Mouse (Mus musculus) myocyte (in vitro differentiated cells): ENCODE data around the gene Ercc1.

ENCODE experiments used
- CEBPB ChIP-seq: IDR thresholded peaks from 2 replicates; pipeline ENCODE4 v1.6.1; 2011; ENCODE audit warnings: mild to moderate bottlenecking, moderate library complexity; ENCODE audit not compliant: poor library complexity, insufficient read depth, severe bottlenecking
- MAX ChIP-seq: IDR thresholded peaks from one replicate; pipeline ENCODE4 v1.6.1; 2011; ENCODE audit warnings: low read depth, mild to moderate bottlenecking, control low read depth
- POLR2A ChIP-seq: IDR thresholded peaks from one replicate; pipeline ENCODE4 v1.6.1; 2011; ENCODE audit warnings: low read depth, mild to moderate bottlenecking, control low read depth, moderate library complexity; ENCODE audit not compliant: insufficient read length
- POLR2AphosphoS2 ChIP-seq: IDR thresholded peaks from one replicate; pipeline ENCODE4 v1.6.1; 2011; ENCODE audit warnings: low read depth, control low read depth; ENCODE audit not compliant: insufficient read length
- TCF12 ChIP-seq: IDR thresholded peaks from one replicate; pipeline ENCODE4 v1.6.1; 2011; ENCODE audit warnings: mild to moderate bottlenecking, control low read depth; ENCODE audit not compliant: poor library complexity, insufficient read depth, severe bottlenecking
- TCF3 ChIP-seq: IDR thresholded peaks from one replicate; pipeline ENCODE4 v1.6.1; 2011; ENCODE audit warnings: low read depth, control low read depth; ENCODE audit not compliant: insufficient read length

GRCm38 (mm10) chr7:19311991-19312390 is 32.6 kb upstream of the Ercc1 start:
- TF ChIP-seq CEBPB = no peak
- no peak for TF ChIP-seq MAX
- TF ChIP-seq POLR2A = no peak
- no peak for TF ChIP-seq TCF3
- TF ChIP-seq POLR2AphosphoS2 = no peak
- TF ChIP-seq TCF12 = no peak
